Mouse (Mus musculus) liver, embryonic 14.5 days (tissue): ENCODE measurements around the gene Grb14.

Experiments
- CTCF ChIP-seq: IDR thresholded peaks from 2 replicates; pipeline ENCODE4 v1.5.1; 2016; ENCODE audit warnings: antibody characterized with exemption, low read depth, control low read depth
- EP300 ChIP-seq: IDR thresholded peaks from 2 replicates; pipeline ENCODE4 v1.6.1; 2016; ENCODE audit warnings: antibody characterized with exemption, low read depth

DNA sequence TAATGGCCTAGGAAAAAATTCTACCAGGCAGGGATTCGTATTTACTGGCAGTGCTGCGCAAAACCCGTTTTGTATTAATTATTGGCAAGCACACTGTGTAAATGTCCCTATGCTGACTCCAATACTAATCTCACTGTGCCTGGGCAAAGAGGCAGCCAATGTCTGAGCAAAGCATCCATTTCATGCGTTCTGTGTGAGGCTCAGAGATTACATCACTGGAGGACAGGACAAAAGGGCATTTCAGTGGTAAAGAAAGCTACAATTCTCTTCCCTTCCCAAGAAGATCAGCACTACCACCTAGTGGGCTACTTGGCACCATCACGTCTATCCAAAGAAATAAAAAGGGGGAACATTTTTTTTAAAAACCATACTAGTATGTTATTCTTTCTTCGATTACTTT, 109.3 kb downstream of the Grb14 start:
- TF ChIP-seq CTCF (no peak), EP300 (no peak)
